Mouse (Mus musculus): Measurements from ENCODE around the gene Gorasp1. TPM values are rescaled to one million over a fixed set of nuclear protein-coding genes. Genes with fewer than 3 reads are reported as not detected.

Gorasp1 gene
- polyA plus RNA-seq, 1 experiment from 2014 or later = 31.5 TPM

DNA sequence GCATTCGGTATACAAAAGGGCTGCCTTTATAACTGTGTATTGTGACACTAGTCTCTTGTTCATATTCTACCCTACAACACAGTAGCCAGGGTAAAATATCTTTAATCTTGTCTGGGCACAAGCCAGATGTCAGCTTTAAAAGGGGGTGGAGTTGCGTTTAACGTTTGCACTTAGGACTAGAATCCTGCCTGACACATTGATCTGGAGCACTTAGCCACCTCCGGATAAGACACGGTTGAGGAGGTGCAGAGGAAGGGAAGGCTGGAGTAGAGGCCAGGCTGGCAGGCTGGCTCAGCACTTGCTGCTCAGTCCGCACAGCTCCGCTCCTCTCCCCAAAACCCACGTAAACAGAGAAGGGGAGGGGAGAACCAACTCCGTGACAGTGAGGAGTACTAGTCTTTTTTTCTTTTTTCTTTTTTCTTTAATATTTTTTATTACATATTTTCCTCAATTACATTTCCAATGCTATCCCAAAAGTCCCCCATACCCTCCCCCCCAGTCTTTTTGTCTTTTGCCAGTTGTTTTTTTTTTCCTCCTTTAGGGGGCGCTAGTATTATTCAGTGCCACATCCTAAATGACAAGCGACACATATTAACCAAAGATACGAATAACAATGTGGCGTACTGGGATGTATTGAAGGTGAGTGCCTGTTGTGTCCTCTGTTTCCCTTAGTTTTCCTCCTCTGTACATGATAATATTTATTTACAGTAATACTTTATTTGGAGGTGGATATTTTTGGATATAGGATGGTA is 24.1 kb downstream of the Gorasp1 start:
- Histone ChIP-seq H3K9ac (no peak overlapping the region), H3K27me3 (no peaks in the 10 kb centered on the region), H3K4me3 (no peak overlapping the region), H3K9me3 (no peaks in the 10 kb centered on the region), H3K4me2 (replicated peaks) (no peak overlapping the region), H3K36me3 (peaks cover 92% of the 10 kb centered on the region), H3K27ac (no peak overlapping the region), H3K4me1 (no peaks in the 10 kb centered on the region)
- WGBS = 79% methylated on average over 13 of the region's 13 CpGs
- no peak for ATAC-seq (ENCODE audit: low FRiP score, low read depth)

DNA sequence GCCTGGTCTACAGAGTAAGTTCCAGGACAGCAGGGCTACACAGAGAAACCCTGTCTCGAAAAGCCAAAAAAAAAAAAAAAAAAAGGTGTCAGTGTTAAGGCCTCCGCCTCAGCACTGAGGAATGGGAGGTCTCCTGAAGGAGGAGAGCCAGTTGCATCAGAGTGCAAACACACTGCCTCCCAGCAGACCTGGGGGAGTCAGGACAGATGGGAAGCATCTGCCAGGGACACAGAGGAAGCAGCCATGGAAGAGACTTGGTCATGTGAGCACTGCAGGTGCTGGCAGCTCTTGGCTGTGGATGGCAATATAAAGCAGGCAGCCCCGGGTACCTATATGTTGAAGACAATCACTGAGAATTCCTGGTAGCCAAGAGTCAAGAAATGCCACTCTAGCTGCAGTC is 27.4 kb downstream of the Gorasp1 start:
- Histone ChIP-seq H3K27me3 (no peaks in the 10 kb centered on the region), H3K4me3 (no peak overlapping the region), H3K27ac (no peak overlapping the region), H3K36me3 (peaks cover 95% of the 10 kb centered on the region), H3K4me1 (no peaks in the 10 kb centered on the region), H3K9ac (no peak overlapping the region), H3K9me3 (no peaks in the 10 kb centered on the region), H3K4me2 (replicated peaks) (no peak overlapping the region)
- WGBS = 87% methylated on average over 3 of the region's 3 CpGs
- no peak for ATAC-seq (ENCODE audit: low FRiP score, low read depth)

DNA sequence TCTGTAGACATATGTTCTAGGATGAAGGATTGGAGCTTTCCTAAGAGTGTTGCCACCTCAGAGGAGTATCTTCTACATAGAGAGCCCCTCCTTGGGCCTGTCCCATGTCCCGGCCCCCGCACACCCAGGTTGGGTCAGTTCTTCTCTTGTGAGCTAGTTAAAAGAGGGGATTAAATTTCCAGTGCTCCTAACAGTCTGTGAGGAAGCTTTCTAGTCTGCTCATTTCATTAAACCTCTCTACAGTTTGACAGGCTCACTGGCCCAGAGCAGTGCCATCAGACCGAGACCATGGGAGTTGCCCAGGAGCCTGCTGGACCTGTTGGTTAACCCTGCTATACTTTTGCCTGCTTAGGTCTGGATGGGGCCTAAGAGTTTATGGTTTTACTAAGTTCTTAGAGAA is 28.7 kb downstream of the Gorasp1 start:
- Histone ChIP-seq H3K27ac (no peak overlapping the region), H3K4me3 (no peak overlapping the region), H3K36me3 (peaks cover 94% of the 10 kb centered on the region), H3K4me2 (replicated peaks) (no peak overlapping the region), H3K9ac (no peak overlapping the region), H3K4me1 (no peaks in the 10 kb centered on the region), H3K9me3 (no peaks in the 10 kb centered on the region), H3K27me3 (no peaks in the 10 kb centered on the region)
- ATAC-seq (ENCODE audit: low FRiP score, low read depth) = no peak
- WGBS = 93% methylated on average over 3 of the region's 3 CpGs

DNA sequence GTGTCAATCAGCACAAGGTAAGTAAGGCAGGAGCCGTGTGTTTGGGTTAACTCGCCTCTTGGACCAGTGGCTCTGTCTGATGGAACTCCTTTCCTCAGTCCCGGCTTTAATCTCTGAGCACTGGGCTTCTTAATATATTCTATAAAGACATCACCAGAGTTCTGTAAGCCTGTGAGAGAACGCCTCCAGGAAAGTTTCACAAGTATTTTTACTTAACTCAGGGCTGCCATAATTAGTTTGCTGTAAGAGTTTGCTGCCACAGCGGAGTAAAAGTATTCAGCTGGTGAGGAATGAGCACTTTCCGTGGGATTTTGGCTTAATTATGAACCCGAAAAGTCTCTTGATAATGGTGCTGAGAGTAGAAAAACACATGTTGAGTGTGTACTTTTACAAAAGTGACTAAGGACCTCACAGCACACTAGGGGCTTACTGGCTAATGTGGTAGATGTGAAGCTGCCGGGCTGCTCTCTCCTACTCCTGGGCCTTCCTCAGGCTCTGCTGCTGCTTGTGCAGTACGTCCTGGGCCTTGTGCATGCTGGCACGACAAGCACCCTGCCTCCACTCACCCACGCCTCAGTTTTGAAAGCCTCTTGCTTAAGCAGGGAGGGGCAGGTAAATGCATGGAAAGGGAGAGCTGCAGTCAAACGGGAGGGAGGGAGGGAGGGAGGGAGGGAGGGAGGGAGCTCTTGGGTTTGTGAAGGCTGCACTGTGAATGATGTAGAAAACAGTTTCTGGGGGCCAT is 34.8 kb downstream of the Gorasp1 start:
- no peak for ATAC-seq (ENCODE audit: low FRiP score, low read depth)
- H3K9me3 ChIP-seq = no peaks in the 10 kb centered on the region
- no peak overlapping the region for H3K9ac ChIP-seq
- no peak overlapping the region for H3K4me2 ChIP-seq (replicated peaks)
- no peaks in the 10 kb centered on the region for H3K27me3 ChIP-seq
- no peaks in the 10 kb centered on the region for H3K4me1 ChIP-seq
- WGBS = 84% methylated on average over 12 of the region's 12 CpGs
- no peak overlapping the region for H3K27ac ChIP-seq
- peaks cover 58% of the 10 kb centered on the region for H3K36me3 ChIP-seq
- no peak overlapping the region for H3K4me3 ChIP-seq

DNA sequence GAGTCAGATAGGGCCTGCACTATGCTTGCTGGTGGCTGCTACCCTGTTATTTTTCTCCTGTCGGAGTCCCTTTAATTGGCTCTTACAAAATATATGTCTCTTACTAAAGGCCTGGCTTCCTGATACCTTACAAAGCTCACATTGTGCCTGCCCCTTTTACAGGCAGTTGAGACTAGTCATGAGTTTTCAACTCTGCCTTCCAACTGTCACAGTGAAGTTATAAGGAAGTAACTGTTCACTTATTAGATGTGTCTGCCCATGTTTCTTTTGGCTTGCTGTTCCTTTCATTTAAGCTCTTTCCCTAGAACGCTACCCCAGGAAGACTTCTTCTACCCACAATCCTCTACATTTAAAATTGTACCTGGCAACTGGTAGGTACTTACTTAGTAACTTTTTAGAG is 37.9 kb downstream of the Gorasp1 start:
- no peak overlapping the region for H3K4me2 ChIP-seq (replicated peaks)
- no peak overlapping the region for H3K27ac ChIP-seq
- H3K4me1 ChIP-seq = peaks cover 12% of the 10 kb centered on the region
- H3K9me3 ChIP-seq = no peaks in the 10 kb centered on the region
- H3K36me3 ChIP-seq = peaks cover 35% of the 10 kb centered on the region
- 83% methylated on average over 2 of the region's 2 CpGs for WGBS
- ATAC-seq (ENCODE audit: low FRiP score, low read depth) = no peak
- no peaks in the 10 kb centered on the region for H3K27me3 ChIP-seq
- no peak overlapping the region for H3K9ac ChIP-seq
- H3K4me3 ChIP-seq = no peak overlapping the region

DNA sequence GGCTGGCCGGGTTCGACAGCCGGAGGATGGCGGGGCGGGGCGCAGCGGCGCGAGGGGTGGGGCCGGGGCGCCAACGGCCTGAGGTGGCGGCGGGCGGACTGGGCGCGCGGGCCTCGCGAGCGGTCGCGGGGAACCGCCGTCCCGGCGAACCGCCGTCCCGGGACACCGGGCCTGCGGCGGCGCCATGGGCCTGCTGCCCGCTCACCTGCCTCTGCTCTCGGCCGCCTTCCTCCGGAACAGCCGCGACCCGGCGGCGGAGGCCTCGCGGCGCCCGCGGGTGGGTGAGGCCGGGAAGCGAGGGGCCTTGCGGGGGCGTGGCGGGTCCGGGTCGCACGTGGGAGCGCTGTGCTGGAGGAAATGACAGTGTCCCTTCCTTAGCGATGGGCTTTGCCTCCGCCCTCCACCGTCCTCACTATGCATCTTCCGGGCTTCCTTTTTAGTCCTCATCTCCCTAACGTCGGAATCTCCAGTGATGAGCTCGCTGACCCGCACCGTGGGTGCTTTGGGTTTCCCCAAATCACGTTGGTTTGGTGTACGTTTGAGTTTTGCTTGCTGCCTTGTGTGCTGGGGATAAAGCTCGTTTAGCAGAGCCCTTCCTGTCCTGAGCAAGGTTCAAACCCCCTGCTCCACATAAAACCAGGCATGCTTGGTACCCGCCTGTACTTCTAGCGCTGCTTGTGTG is 42.2 kb downstream of the Gorasp1 start:
- H3K9ac ChIP-seq = peak overlapping the region; percentile 88
- peak overlapping the region; percentile 94 for H3K4me2 ChIP-seq (replicated peaks)
- no peaks in the 10 kb centered on the region for H3K9me3 ChIP-seq
- 0 out of 2 replicates have a peak, but pooled peaks cover 8% of the 10 kb centered on the region for H3K36me3 ChIP-seq
- peaks cover 17% of the 10 kb centered on the region for H3K4me1 ChIP-seq
- H3K27ac ChIP-seq = peak overlapping the region; percentile 73; the same call in 1 of the 2 replicates
- H3K4me3 ChIP-seq = peak overlapping the region; percentile 91
- no peaks in the 10 kb centered on the region for H3K27me3 ChIP-seq
- under 1% methylated on average over 63 of the region's 71 CpGs for WGBS
- peak; percentile 75 for ATAC-seq (ENCODE audit: low FRiP score, low read depth)

DNA sequence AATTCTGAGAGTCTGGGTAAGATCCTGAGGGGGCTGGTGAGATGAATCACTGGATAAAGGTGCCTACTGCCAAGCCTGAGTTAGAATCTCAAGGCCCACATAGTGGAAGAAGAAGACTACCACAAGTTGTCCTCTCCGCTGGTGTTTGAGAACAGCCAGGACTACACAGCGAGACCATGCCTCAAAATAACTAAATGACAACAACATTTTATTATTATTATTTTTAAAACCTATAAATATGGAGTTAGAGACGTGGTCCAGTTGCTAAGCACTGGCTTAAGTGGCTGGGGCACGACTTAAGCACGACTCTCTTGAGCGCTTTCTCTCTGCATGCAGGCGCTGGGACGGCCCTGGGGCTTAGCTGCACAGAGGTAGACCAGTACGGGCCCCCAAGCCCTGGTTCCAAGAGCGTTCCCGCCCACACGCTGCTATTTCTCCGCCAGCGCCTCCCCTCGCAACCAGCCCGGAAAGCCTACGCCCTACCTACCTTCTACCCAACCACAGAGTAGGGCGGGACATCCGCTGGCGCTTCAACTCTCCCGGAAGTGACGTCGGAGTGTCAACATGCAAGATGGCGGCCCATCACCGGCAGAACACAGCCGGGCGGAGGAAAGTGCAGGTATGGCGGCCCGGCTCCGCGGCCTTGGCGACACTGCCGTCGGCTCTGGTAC is 42.9 kb downstream of the Gorasp1 start, which contains the start of gene Wdr48:
Gene Wdr48 (plus strand): TSS at position 540 of the 671 bp plus-strand sequence.
- peak; percentile 99 for ATAC-seq (ENCODE audit: low FRiP score, low read depth)
- H3K36me3 ChIP-seq = 0 out of 2 replicates have a peak, but pooled peaks cover 8% of the 10 kb centered on the region
- peak within 1 kb of the TSS; percentile 88 for H3K9ac ChIP-seq
- no peaks in the 10 kb centered on the region for H3K9me3 ChIP-seq
- peaks cover 17% of the 10 kb centered on the region for H3K4me1 ChIP-seq
- H3K27ac ChIP-seq = peak within 1 kb of the TSS; percentile 73
- no peaks in the 10 kb centered on the region for H3K27me3 ChIP-seq
- 4% methylated on average over 34 of the region's 34 CpGs for WGBS
- peak within 1 kb of the TSS; percentile 91 for H3K4me3 ChIP-seq
- H3K4me2 ChIP-seq (replicated peaks) = peak within 1 kb of the TSS; percentile 94

DNA sequence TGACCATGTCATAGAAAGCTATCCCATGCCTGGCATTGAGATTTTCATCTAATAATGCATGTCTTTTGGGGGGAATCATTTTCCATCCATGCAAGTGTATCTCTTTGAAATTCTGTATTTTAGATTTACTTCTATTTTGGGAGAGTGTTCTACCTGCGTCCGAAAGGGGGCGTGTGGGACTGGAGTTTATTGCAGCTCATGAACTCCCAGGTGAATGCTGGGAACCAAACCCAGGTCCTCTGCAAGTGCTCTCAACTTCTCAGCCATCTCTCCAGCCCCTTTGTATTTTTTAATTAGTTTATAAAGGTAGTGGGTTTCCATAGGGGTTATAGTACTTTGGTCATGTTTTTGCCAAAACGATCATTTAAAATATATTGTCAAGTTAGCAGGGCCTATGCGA is 43.5 kb downstream of the Gorasp1 start:
- H3K9ac ChIP-seq = no peak overlapping the region

DNA sequence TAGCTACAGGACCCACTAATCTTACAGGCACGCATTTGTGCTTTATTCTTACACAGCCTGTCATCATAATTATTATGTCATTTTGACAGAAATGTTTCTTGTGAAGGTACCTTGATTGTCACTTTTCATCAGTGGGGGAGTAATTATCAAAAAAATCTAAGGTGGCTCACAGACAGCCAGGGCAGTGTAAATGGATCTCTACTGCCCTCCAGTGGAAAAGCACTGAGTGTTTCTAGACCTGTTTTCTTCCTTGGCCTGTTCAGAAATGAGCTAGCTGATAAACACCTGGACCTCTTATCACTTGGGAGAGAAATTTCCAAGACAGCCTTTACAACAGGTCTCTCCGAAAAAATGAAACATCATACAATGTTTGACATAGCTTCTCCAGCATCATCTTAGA is 46.7 kb downstream of the Gorasp1 start:
- peaks cover 9% of the 10 kb centered on the region for H3K4me1 ChIP-seq
- no peaks in the 10 kb centered on the region for H3K36me3 ChIP-seq
- no peaks in the 10 kb centered on the region for H3K9me3 ChIP-seq
- 52% methylated on average over 2 of the region's 2 CpGs for WGBS
- no peak overlapping the region for H3K9ac ChIP-seq
- no peak overlapping the region for H3K4me3 ChIP-seq
- H3K27me3 ChIP-seq = no peaks in the 10 kb centered on the region
- H3K4me2 ChIP-seq (replicated peaks) = no peak overlapping the region
- no peak overlapping the region for H3K27ac ChIP-seq
- no peak for ATAC-seq (ENCODE audit: low FRiP score, low read depth)

More for the DNA sequence above, 43.5 kb downstream of the Gorasp1 start:
- H3K36me3 ChIP-seq = 0 out of 2 replicates have a peak, but pooled peaks cover 8% of the 10 kb centered on the region
- H3K27me3 ChIP-seq = no peaks in the 10 kb centered on the region
- H3K27ac ChIP-seq = peak overlapping the region; percentile 73; the same call in 1 of the 2 replicates
- H3K4me1 ChIP-seq = peaks cover 17% of the 10 kb centered on the region
- no peaks in the 10 kb centered on the region for H3K9me3 ChIP-seq
- WGBS = 90% methylated on average over 5 of the region's 5 CpGs
- H3K4me3 ChIP-seq = peak overlapping the region; percentile 91; the same call in 1 of the 2 replicates
- no peak for ATAC-seq (ENCODE audit: low FRiP score, low read depth)
- peak overlapping the region; percentile 64 for H3K4me2 ChIP-seq (replicated peaks)

DNA sequence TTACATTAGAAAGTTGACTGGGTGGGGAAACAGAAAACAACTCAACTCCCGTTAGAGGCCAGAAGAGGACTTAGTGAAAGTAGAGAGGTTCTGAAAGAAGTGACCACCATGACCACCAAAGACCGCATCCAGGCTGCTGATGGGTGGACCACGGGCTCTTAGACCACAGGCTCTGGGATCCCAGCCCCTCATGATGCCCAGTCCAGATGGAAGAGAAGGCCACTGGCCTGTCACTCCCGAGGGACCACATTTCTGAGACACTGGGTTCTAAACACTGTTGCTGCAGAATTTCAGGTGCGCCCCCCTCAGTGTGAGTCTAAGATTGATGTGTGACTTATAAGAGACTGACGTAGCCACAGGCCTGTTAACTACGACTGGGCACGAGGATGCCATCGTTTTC is 47.9 kb downstream of the Gorasp1 start:
- Histone ChIP-seq H3K27ac (no peak overlapping the region), H3K9ac (no peak overlapping the region; the same call in 1 of the 2 replicates), H3K4me3 (no peak overlapping the region), H3K36me3 (no peaks in the 10 kb centered on the region), H3K4me1 (peaks cover 5% of the 10 kb centered on the region; the same call in 1 of the 2 replicates), H3K27me3 (no peaks in the 10 kb centered on the region), H3K9me3 (no peaks in the 10 kb centered on the region), H3K4me2 (replicated peaks) (no peak overlapping the region)
- ATAC-seq (ENCODE audit: low FRiP score, low read depth) = no peak
- WGBS = 80% methylated on average over 9 of the region's 9 CpGs

DNA sequence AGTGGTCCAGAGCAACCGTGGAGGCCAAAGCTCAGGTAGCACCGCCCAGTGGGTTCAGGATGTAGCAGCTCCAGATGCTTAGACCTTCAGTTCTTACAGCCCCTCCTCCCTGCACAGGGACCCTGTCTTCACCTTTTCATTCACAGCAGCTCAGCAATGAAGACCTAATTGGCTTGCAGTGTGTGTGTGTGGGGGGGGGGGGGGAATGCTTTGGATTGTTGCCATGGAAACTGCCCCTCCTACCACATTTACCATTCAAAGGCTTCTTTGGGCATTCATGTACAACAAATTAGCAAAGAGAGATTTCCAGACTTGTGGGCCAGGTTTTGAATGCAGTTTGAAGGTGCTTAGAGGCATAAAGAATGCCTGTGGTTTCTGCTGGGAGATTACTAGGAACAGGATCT is 48.5 kb downstream of the Gorasp1 start:
- no peak overlapping the region for H3K27ac ChIP-seq
- H3K9me3 ChIP-seq = no peaks in the 10 kb centered on the region
- H3K27me3 ChIP-seq = no peaks in the 10 kb centered on the region
- H3K4me2 ChIP-seq (replicated peaks) = no peak overlapping the region
- 43% methylated on average over 2 of the region's 2 CpGs for WGBS
- no peaks in the 10 kb centered on the region for H3K4me1 ChIP-seq
- no peaks in the 10 kb centered on the region for H3K36me3 ChIP-seq
- no peak for ATAC-seq (ENCODE audit: low FRiP score, low read depth)
- H3K9ac ChIP-seq = no peak overlapping the region
- no peak overlapping the region for H3K4me3 ChIP-seq

Measured in limb, embryonic 13.5 days (tissue).